Mouse (Mus musculus) gastrocnemius, adult 8-10 months (tissue): ENCODE measurements around the gene Rxrg. TPM values are rescaled to one million over a fixed set of nuclear protein-coding genes. Genes with fewer than 3 reads are reported as not detected.
A peak's percentile ranks its signal among the peaks of the same experiment; 100 is the strongest.

Experiments used
- DNase-seq, 2 experiments: peaks; one replicate each; pipeline ENCODE4 v3.0.0; 2022; ENCODE audit warnings: low spot score in 2 of 2
- total RNA-seq, 4 experiments: library from RNA; stranded (reverse); gene quantifications; 2 replicates each; pipeline ENCODE4 v1.2.4; 2022

Gene Rxrg
- total RNA-seq, 4 experiments from 2014 or later: 57.8 to 71.7 (median 63.4) TPM

DNA sequence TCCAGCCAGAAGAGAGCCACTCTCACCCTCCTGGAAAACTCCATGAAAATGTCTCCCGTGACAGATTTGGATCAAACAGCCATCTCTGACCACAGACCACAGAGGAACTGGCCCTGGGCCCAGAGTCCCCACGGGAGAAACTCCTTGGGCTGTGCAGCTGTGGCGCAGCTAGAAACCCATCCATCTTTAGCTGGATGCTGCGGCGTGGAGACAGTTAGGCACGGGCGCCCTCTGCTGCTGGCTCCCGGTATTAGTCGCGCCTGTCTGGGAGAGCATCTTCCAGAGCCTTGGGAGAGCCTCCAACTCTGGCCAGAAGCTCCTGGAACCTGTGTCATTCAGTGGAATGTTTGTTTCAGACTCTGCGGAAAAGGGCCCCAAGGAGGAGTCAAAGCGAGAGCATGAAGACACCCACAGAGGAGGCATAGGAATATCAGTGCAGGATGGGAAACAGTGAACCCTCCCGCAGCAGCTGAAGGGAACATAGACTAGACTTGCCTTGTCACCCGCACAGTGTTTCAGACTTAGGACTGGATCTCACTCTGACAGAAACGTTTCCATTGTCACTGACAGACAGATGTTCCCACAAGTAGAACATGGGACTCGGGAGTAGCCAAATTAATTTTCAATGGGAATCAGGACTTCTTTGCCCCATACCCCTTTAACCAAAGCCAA, 46.8 kb downstream of the Rxrg start:
- DNase-seq: peak; percentile 89 to 90

DNA sequence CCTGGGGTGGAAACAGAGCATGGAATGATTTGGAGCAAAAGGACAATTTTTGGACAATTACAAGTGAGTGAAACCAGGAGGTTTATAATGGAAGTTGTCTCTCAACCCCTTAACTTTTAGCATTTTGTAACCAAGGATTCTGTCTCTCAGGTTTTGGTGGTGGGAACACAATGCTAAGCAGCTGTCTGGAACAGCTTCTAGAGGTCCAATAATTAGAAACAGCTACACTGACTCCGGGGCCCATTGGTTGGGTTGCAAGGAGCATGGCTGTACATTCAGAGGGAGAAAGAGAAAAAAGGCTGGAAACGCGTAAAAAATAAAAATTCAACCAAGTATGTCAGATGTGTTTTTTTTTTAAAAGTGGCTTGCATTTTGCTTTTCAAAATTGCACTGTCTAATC, 50.5 kb downstream of the Rxrg start:
- no peak for DNase-seq

DNA sequence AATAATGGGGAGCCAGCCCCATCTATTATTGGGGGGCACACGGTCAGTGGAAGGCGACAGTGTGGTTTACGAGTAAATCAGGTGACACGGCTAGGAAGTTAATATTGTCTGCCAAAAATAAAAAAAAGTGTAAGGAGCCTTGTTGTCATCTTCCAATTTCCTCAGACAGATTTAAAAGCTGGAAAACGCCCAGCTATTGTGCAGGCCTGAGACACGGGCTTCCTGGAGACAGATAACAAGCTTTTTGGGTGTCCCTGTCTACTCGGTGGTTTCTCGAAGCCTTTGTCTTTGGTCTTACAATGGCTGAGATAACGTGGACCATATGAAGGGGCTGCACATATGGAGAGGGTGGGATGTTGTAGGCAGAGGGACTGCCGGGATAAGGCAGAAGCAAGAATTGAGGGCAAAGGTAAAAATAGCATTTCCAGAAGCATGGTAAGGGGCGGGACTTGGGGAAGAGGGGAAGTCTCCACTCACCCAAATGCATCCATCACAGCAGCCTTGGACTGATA, 51.0 kb downstream of the Rxrg start:
- no peak for DNase-seq

DNA sequence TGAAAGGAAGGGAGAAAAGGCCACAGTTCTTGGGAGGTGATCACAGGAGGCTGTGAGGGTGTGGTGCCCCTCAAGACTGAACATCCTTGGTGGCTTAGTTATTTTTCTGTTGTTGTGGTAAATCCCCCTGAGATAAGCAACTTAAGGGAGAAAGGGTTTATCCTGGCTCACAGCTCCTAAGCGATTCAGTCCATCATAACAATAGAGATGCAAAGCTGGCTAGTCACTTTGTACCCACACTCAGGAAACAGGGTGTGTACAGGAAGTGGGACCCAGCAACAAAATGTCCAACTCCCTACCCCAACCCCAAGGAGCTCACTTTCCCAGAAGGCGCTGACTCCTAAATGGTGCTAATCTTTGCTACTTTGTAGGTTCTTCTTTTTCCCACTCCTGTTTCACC, 54.2 kb downstream of the Rxrg start:
- DNase-seq: no peak

- no peak for DNase-seq
These were observed 60.9 kb downstream of the Rxrg start for GRCm38 (mm10) chr1:167659065-167659464.

DNA sequence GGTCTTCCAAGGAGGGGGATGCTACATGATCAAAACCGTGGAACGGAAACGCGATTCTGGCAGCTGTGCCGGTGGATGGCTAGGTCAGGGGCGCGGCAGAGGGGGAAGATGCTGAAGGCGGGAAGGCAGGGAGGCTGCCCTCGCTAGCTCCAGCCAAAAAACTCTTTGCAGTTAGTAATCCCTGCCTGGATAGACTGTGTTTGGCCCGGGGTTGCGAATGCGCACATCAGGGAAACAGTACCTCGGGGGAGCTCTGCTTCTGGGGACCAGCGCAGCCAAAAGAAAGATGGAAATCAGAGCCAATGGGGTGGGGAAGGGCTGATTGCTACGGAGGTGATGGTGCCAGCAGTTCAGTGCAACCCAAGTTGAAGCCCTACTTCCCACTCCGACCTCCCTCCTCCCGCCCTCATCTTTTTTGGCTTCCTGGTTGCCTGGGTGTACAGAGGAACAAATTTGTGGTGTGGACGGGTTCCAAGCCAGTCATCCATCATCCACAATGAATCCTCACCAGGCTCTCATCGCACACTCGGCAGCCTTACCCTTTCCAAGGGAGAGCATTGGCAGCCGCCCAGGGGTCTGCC, 62.4 kb downstream of the Rxrg start:
- peak; percentile 66 to 75 for DNase-seq

DNA sequence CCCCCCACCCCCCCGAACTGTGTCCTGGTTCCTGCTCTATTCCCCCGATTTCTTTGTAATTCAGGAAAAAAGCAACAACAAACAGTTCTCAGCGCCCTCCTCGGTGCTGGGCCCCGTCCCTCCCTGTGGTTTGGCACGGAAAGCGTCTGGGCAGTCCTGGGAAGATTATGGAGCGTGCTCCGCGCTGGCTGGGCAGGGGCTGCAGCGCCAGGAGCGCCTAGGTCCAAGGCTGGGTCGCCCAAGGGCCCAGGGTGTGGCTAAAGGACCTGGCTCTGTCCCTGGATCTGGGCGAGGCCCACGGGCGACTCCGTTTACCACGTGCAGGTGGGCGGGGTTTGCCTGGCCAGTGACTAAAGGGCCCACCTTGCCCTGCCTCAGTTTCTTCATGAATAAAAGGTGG, 62.9 kb downstream of the Rxrg start:
- DNase-seq: peak; percentile 24 to 47

DNA sequence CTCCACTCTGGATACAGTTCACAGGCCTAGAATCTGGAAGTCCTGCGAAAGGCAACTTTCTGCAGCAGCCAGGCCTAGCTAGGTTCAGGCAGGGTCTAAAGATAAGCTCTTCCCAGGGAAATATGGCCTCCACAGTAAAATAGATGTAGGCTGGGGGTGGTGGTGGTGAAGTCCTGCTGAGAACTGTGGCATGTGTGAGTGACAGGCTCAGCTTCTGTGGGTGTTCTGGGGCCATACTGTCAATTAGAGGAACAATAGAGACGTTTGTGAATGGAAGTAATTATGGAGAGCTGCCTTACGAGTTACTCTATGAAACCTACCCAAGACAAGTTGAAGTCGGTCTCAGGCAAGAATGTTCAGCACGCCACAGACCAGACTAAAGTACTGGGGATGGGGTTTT, 65.0 kb downstream of the Rxrg start:
- no peak for DNase-seq

DNA sequence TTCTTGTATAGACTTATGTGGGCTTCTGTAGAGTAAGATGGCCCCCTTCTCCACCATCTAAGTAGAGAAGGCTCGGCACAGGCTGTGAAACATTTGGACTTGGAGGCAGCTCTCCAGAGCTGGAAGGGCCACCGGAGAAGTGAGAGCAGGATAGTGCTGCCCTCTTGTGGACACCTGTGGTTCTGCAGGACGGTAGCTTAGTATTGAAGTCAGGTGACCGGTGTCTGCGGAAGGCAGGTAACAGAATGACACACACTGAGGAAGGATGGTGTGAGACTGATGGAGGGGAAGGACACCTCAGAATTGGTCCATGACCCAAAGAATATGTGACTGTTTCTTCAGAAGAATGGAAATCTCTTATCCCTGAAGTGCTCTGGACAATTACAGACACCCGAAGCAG, 71.6 kb downstream of the Rxrg start:
- DNase-seq: peak in 1 of 2 experiments; percentile 22

GRCm38 (mm10) chr1:167672433-167672987, 74.3 kb downstream of the Rxrg start:
- DNase-seq: peak in 1 of 2 experiments; percentile 54

DNA sequence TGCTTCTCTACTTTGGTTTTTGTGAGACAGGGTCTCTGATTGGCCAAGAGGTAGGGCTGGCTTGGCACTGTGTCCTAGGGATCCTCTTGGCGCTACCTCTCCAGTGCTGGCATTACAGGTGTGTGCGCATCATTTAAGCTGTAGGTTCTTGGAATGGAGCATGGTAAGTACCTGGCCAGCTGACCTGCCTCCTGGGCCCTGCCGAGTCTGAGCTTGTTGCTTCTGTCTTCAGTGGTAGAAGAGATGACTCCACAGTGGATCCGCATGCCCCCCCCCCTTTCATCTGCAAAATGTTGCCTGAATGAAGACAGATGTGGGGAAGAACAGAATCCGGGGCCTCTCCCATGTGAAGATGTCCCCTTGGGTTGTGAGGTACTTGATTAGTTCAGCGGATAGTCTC, 80.9 kb downstream of the Rxrg start:
- DNase-seq: no peak

GRCm38 (mm10) chr1:167688001-167688346, 89.8 kb downstream of the Rxrg start:
- DNase-seq: no peak

GRCm38 (mm10) chr1:167688347-167689231, 90.4 kb downstream of the Rxrg start:
- DNase-seq: peak in 1 of 2 experiments; percentile 32

DNA sequence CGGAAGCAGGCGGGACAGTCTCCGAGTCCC, 90.9 kb downstream of the Rxrg start, which contains the start of gene Lmx1a:
Gene Lmx1a, plus strand, starts transcription at position 6 of the 30 bp plus-strand sequence.
- DNase-seq: no peak

Other genes starting within 250 kb of the Rxrg start
- gene Aldh9a1, start 248.4 kb upstream of the Rxrg start, total RNA-seq: 1 to 10 TPM; 1.5 to 4.5 (median 3.4) TPM
- 100 to 1,000 TPM; 127 to 180 (median 152) TPM for gene Mgst3, start 204.5 kb upstream of the Rxrg start, total RNA-seq
- gene Lrrc52, start 131.6 kb upstream of the Rxrg start, total RNA-seq: 10 to 100 TPM in 2 of 4 experiments, 1 to 10 TPM in 2; 5.6 to 14.6 (median 9.2) TPM
- under 1 TPM in 3 of 4 experiments, not detected in 1; 0.10 to 0.19 (median 0.16) TPM for gene Lmx1a, start 90.9 kb downstream of the Rxrg start, total RNA-seq